Mouse (Mus musculus): ENCODE results near the gene Gm9999. TPM values are rescaled to one million over a fixed set of nuclear protein-coding genes. Genes with fewer than 3 reads are reported as not detected.
A peak's percentile ranks its signal among the peaks of the same experiment; 100 is the strongest.
"Not testable (repeated sequence)": the region's sequence is repeated elsewhere in the genome, so short reads cannot be mapped to it uniquely, and the experiment has no call there.

The Gm9999 gene
- total RNA-seq, 2 experiments from 2014 or later: not detected

- ATAC-seq (replicated peaks; ENCODE audit: low FRiP score, low TSS enrichment, poor library complexity, severe bottlenecking): no peak
Observed at GRCm38 (mm10) chr7:47020956-47021355, 37.6 kb downstream of the Gm9999 start.

DNA sequence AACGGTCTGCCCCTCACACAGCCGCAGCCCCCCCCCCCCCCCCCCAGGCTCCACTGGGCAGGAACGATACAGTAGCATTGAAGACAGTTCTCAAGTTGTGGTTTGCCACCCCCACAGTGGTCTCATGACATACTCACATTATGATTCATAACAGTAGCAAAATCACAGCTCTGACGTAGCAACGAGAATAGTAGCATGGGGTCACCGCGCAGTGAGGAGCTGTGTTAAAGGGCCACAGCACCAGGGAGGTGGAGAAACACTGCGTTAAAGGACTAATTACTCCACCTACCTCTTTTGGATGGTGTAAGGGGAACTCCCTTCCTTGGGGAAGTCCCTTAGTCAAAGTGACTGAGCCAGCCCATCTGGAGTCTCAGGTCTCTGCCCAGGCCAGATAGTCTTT, 39.1 kb downstream of the Gm9999 start:
- peak; percentile 51; the same call in 1 of the 2 replicates for ATAC-seq (replicated peaks; ENCODE audit: low FRiP score, low TSS enrichment, poor library complexity, severe bottlenecking)

DNA sequence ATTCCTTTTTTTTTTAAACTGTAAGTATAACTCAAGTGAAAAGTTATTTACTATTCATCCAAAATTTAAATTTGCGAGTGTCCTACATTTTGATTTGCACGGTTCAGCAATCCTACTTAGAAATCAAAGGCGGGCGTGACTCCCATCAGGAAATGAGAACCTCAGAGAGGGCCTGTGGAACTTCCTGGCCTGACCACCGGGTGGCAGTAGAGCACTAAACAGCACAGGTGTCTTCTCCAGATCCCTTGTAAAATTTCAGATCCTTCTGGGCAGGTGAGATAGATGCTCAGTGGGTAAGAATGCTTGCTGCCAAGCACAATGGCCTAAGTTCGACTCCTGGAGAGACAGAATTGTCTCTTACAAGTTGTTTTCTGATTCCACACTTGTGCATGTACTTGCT, 40.1 kb downstream of the Gm9999 start:
- peak; percentile 80 for ATAC-seq (replicated peaks; ENCODE audit: low FRiP score, low TSS enrichment, poor library complexity, severe bottlenecking)

- ATAC-seq (replicated peaks; ENCODE audit: low FRiP score, low TSS enrichment, poor library complexity, severe bottlenecking): no peak
Observed at GRCm38 (mm10) chr7:47024454-47024853, 41.1 kb downstream of the Gm9999 start.

DNA sequence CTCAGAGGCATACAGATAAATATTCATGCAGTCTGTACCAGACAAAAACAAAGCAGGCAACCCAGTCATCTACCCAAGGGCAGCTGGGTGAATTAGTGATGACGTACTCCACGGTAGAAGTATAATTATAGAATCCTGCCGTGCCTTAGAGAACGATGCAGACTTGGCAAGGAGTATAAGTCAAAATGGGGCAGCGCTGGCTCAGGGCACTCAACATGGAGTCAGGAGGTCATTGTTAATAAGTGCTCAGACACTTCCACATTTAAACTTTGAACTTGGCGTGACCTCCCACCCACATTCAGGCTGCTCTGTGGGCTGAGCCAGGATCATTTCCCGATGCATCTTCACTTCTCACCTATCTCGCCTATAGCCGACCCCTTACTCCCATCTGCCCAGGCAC, 42.0 kb downstream of the Gm9999 start:
- ATAC-seq (replicated peaks; ENCODE audit: low FRiP score, low TSS enrichment, poor library complexity, severe bottlenecking): no peak

- not testable (repeated sequence) for ATAC-seq (replicated peaks; ENCODE audit: low FRiP score, low TSS enrichment, poor library complexity, severe bottlenecking)
Observed at GRCm38 (mm10) chr7:47026899-47027298, 43.5 kb downstream of the Gm9999 start.

- no peak for ATAC-seq (replicated peaks; ENCODE audit: low FRiP score, low TSS enrichment, poor library complexity, severe bottlenecking)
Observed at GRCm38 (mm10) chr7:47027520-47027919, 44.1 kb downstream of the Gm9999 start.

- ATAC-seq (replicated peaks; ENCODE audit: low FRiP score, low TSS enrichment, poor library complexity, severe bottlenecking): no peak
Observed at GRCm38 (mm10) chr7:47030517-47031193, 47.3 kb downstream of the Gm9999 start.

- no peak for ATAC-seq (replicated peaks; ENCODE audit: low FRiP score, low TSS enrichment, poor library complexity, severe bottlenecking)
Observed at GRCm38 (mm10) chr7:47031371-47031770, 48.0 kb downstream of the Gm9999 start.

GRCm38 (mm10) chr7:47034785-47035384, 51.5 kb downstream of the Gm9999 start:
- ATAC-seq (replicated peaks; ENCODE audit: low FRiP score, low TSS enrichment, poor library complexity, severe bottlenecking): no peak

DNA sequence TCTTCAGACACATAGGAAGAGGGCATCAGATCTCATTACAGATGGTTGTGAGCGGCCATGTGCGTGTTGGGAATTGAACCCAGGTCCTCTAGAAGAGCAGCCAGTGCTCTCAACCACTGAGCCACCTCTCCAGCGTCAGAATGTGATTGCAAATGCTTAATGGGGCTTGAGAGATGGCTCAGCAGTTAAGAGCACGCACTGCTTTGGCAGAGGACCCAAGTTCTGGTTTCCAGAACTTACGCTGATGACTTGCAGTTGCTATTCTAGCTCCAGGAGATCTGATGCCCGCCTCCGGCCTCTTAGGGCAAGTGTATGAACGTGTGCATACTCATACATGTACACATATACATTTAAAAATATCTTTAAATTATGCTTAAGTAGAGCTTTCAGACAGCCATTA, 52.0 kb downstream of the Gm9999 start:
- ATAC-seq (replicated peaks; ENCODE audit: low FRiP score, low TSS enrichment, poor library complexity, severe bottlenecking): no peak

Other genes starting within 250 kb of the Gm9999 start
- gene Saa1, start 240.6 kb upstream of the Gm9999 start, total RNA-seq (2014; fragmentation: Nextera tagmentation): not detected in 2 replicates
- not detected in 2 replicates for gene Saa1, start 240.6 kb upstream of the Gm9999 start, total RNA-seq (2017)
- gene Saa2, start 231.8 kb upstream of the Gm9999 start, total RNA-seq (2014; fragmentation: Nextera tagmentation): not detected in 2 replicates
- gene Saa2, start 231.8 kb upstream of the Gm9999 start, total RNA-seq (2017): not detected in 2 replicates
- gene Hps5, start 187.5 kb upstream of the Gm9999 start, total RNA-seq (2014; fragmentation: Nextera tagmentation): 21.2 and 21.7 TPM in 2 replicates
- 16.2 and 25.1 TPM in 2 replicates for gene Hps5, start 187.5 kb upstream of the Gm9999 start, total RNA-seq (2017)
- 64.4 and 68.6 TPM in 2 replicates for gene Gtf2h1, start 187.5 kb upstream of the Gm9999 start, total RNA-seq (2014; fragmentation: Nextera tagmentation)
- 144 and 158 TPM in 2 replicates for gene Gtf2h1, start 187.5 kb upstream of the Gm9999 start, total RNA-seq (2017)
- 663 and 668 TPM in 2 replicates for gene Ldha, start 142.1 kb upstream of the Gm9999 start, total RNA-seq (2014; fragmentation: Nextera tagmentation)
- 397 and 483 TPM in 2 replicates for gene Ldha, start 142.1 kb upstream of the Gm9999 start, total RNA-seq (2017)
- gene Ldhc, start 122.4 kb upstream of the Gm9999 start, total RNA-seq (2014; fragmentation: Nextera tagmentation): not detected in 2 replicates
- gene Ldhc, start 122.4 kb upstream of the Gm9999 start, total RNA-seq (2017): not detected in 2 replicates
- 69.9 and 95.9 TPM in 2 replicates for gene Tsg101, start 63.6 kb upstream of the Gm9999 start, total RNA-seq (2014; fragmentation: Nextera tagmentation)
- gene Tsg101, start 63.6 kb upstream of the Gm9999 start, total RNA-seq (2017): 42.1 and 79.1 TPM in 2 replicates
- 11.1 and 12.0 TPM in 2 replicates for gene Uevld, start 25.1 kb upstream of the Gm9999 start, total RNA-seq (2014; fragmentation: Nextera tagmentation)
- 7.9 and 8.0 TPM in 2 replicates for gene Uevld, start 25.1 kb upstream of the Gm9999 start, total RNA-seq (2017)
- gene Spty2d1, start 24.8 kb downstream of the Gm9999 start, total RNA-seq (2014; fragmentation: Nextera tagmentation): 14.8 and 15.6 TPM in 2 replicates
- 28.9 and 33.4 TPM in 2 replicates for gene Spty2d1, start 24.8 kb downstream of the Gm9999 start, total RNA-seq (2017)
- 0.77 and 2.3 TPM in 2 replicates for gene Tmem86a, start 67.0 kb downstream of the Gm9999 start, total RNA-seq (2014; fragmentation: Nextera tagmentation)
- gene Tmem86a, start 67.0 kb downstream of the Gm9999 start, total RNA-seq (2017): not detected in 2 replicates
- gene Ptpn5, start 150.1 kb downstream of the Gm9999 start, total RNA-seq (2014; fragmentation: Nextera tagmentation): not detected in 2 replicates
- not detected in 2 replicates for gene Ptpn5, start 150.1 kb downstream of the Gm9999 start, total RNA-seq (2017)
- gene Mrgpra6, start 221.3 kb downstream of the Gm9999 start, total RNA-seq (2014; fragmentation: Nextera tagmentation): not detected in 2 replicates
- gene Mrgpra6, start 221.3 kb downstream of the Gm9999 start, total RNA-seq (2017): not detected in 2 replicates